Mouse (Mus musculus): ENCODE results near the gene Nrn1l. TPM values are rescaled to one million over a fixed set of nuclear protein-coding genes. Genes with fewer than 3 reads are reported as not detected.

Nrn1l gene
- polyA plus RNA-seq, 1 experiment from 2014 or later: 0.62 TPM

- H3K9me3 ChIP-seq (ENCODE audit: control insufficient read depth, low read length): no peaks in the 10 kb centered on the region
- under 1% methylated on average over 33 of the region's 33 CpGs for WGBS
- H3K4me2 ChIP-seq (ENCODE audit: low read depth, low read length): peak overlapping the region; percentile 72
- H3K27me3 ChIP-seq (ENCODE audit: control insufficient read depth, insufficient read depth, low read depth, low read length): no peaks in the 10 kb centered on the region
- peak overlapping the region; percentile 86 for H3K27ac ChIP-seq (ENCODE audit: low read length)
- H3K4me3 ChIP-seq (ENCODE audit: low read length): peak overlapping the region; percentile 80
- peak overlapping the region; percentile 73 for H3K9ac ChIP-seq (ENCODE audit: low read length)
- peaks cover 5% of the 10 kb centered on the region; the same call in 1 of the 2 replicates for H3K36me3 ChIP-seq (ENCODE audit: control insufficient read depth, insufficient read depth, low read length)
- ATAC-seq (ENCODE audit: low read depth): peak; percentile 32; the same call in 1 of the 2 replicates
- peaks cover 12% of the 10 kb centered on the region for H3K4me1 ChIP-seq (replicated peaks; ENCODE audit: control insufficient read depth, insufficient read depth, low read length)
Measured at GRCm38 (mm10) chr8:105937496-105938305, 44.3 kb downstream of the Nrn1l start.

GRCm38 (mm10) chr8:105938306-105938669 lies 44.9 kb downstream of the Nrn1l start, which contains the start of gene Psmb10:
Gene Psmb10 (minus strand): TSS chr8:105938444.
- Histone ChIP-seq H3K9me3 (ENCODE audit: control insufficient read depth, low read length) (no peaks in the 10 kb centered on the region), H3K36me3 (ENCODE audit: control insufficient read depth, insufficient read depth, low read length) (peaks cover 7% of the 10 kb centered on the region; the same call in 1 of the 2 replicates), H3K27me3 (ENCODE audit: control insufficient read depth, insufficient read depth, low read depth, low read length) (no peaks in the 10 kb centered on the region), H3K9ac (ENCODE audit: low read length) (peak within 1 kb of the TSS; percentile 73), H3K4me1 (replicated peaks; ENCODE audit: control insufficient read depth, insufficient read depth, low read length) (peaks cover 12% of the 10 kb centered on the region), H3K4me3 (ENCODE audit: low read length) (peak within 1 kb of the TSS; percentile 80), H3K27ac (ENCODE audit: low read length) (peak within 1 kb of the TSS; percentile 86), H3K4me2 (ENCODE audit: low read depth, low read length) (peak within 1 kb of the TSS; percentile 72)
- WGBS: 13% methylated on average over 4 of the region's 4 CpGs
- ATAC-seq (ENCODE audit: low read depth): no peak

GRCm38 (mm10) chr8:105942026-105942425 lies 48.7 kb downstream of the Nrn1l start:
- peaks cover 38% of the 10 kb centered on the region for H3K36me3 ChIP-seq (ENCODE audit: control insufficient read depth, insufficient read depth, low read length)

GRCm38 (mm10) chr8:105942542-105942941 lies 49.2 kb downstream of the Nrn1l start:
- Histone ChIP-seq H3K4me1 (replicated peaks; ENCODE audit: control insufficient read depth, insufficient read depth, low read length) (peaks cover 5% of the 10 kb centered on the region; the same call in 1 of the 2 replicates), H3K9me3 (ENCODE audit: control insufficient read depth, low read length) (no peaks in the 10 kb centered on the region), H3K4me3 (ENCODE audit: low read length) (no peak overlapping the region), H3K36me3 (ENCODE audit: control insufficient read depth, insufficient read depth, low read length) (peaks cover 41% of the 10 kb centered on the region), H3K27ac (ENCODE audit: low read length) (no peak overlapping the region), H3K9ac (ENCODE audit: low read length) (no peak overlapping the region), H3K4me2 (ENCODE audit: low read depth, low read length) (no peak overlapping the region), H3K27me3 (ENCODE audit: control insufficient read depth, insufficient read depth, low read depth, low read length) (no peaks in the 10 kb centered on the region)
- ATAC-seq (ENCODE audit: low read depth): no peak
- WGBS: 82% methylated on average over 5 of the region's 5 CpGs

More at GRCm38 (mm10) chr8:105942026-105942425, 48.7 kb downstream of the Nrn1l start:
- Histone ChIP-seq H3K4me1 (replicated peaks; ENCODE audit: control insufficient read depth, insufficient read depth, low read length) (peaks cover 5% of the 10 kb centered on the region; the same call in 1 of the 2 replicates), H3K9ac (ENCODE audit: low read length) (no peak overlapping the region), H3K9me3 (ENCODE audit: control insufficient read depth, low read length) (no peaks in the 10 kb centered on the region), H3K27ac (ENCODE audit: low read length) (no peak overlapping the region), H3K4me3 (ENCODE audit: low read length) (no peak overlapping the region), H3K4me2 (ENCODE audit: low read depth, low read length) (no peak overlapping the region), H3K27me3 (ENCODE audit: control insufficient read depth, insufficient read depth, low read depth, low read length) (no peaks in the 10 kb centered on the region)
- 90% methylated on average over 11 of the region's 11 CpGs for WGBS
- ATAC-seq (ENCODE audit: low read depth): no peak

- Histone ChIP-seq H3K36me3 (ENCODE audit: control insufficient read depth, insufficient read depth, low read length) (peaks cover 46% of the 10 kb centered on the region), H3K27ac (ENCODE audit: low read length) (no peak within 1 kb of the TSS), H3K4me2 (ENCODE audit: low read depth, low read length) (no peak within 1 kb of the TSS), H3K4me3 (ENCODE audit: low read length) (no peak within 1 kb of the TSS), H3K27me3 (ENCODE audit: control insufficient read depth, insufficient read depth, low read depth, low read length) (no peaks in the 10 kb centered on the region), H3K4me1 (replicated peaks; ENCODE audit: control insufficient read depth, insufficient read depth, low read length) (0 out of 2 replicates have a peak, but pooled peaks cover 2% of the 10 kb centered on the region), H3K9me3 (ENCODE audit: control insufficient read depth, low read length) (no peaks in the 10 kb centered on the region), H3K9ac (ENCODE audit: low read length) (no peak within 1 kb of the TSS)
- WGBS: 72% methylated on average over 8 of the region's 8 CpGs
- no peak; the same call in 1 of the 2 replicates for ATAC-seq (ENCODE audit: low read depth)
Measured at GRCm38 (mm10) chr8:105943321-105943739, 50.0 kb downstream of the Nrn1l start, which contains the start of gene Lcat. Gene Lcat (minus strand): TSS chr8:105943382.

Other genes starting within 250 kb of the Nrn1l start
- gene Carmil2, start 207.3 kb upstream of the Nrn1l start, polyA plus RNA-seq (2015; fragmentation: Nextera tagmentation; extraction: Ambion mirVana): 0.58 and 0.79 TPM in 2 replicates
- 69.1 and 71.3 TPM in 2 replicates for gene Acd, start 192.5 kb upstream of the Nrn1l start, polyA plus RNA-seq (2015; fragmentation: Nextera tagmentation; extraction: Ambion mirVana)
- gene Pard6a, start 192.4 kb upstream of the Nrn1l start, polyA plus RNA-seq (2015; fragmentation: Nextera tagmentation; extraction: Ambion mirVana): 15.2 and 17.6 TPM in 2 replicates
- 0.19 TPM in 1 of 2 replicates, not detected in the other for gene 4933405L10Rik, start 185.9 kb upstream of the Nrn1l start, polyA plus RNA-seq (2015; fragmentation: Nextera tagmentation; extraction: Ambion mirVana)
- 23.0 and 27.0 TPM in 2 replicates for gene Enkd1, start 185.4 kb upstream of the Nrn1l start, polyA plus RNA-seq (2015; fragmentation: Nextera tagmentation; extraction: Ambion mirVana)
- gene Gfod2, start 134.9 kb upstream of the Nrn1l start, polyA plus RNA-seq (2015; fragmentation: Nextera tagmentation; extraction: Ambion mirVana): 22.4 and 25.3 TPM in 2 replicates
- gene Ranbp10, start 66.2 kb upstream of the Nrn1l start, polyA plus RNA-seq (2015; fragmentation: Nextera tagmentation; extraction: Ambion mirVana): 10.0 and 13.0 TPM in 2 replicates
- 4.0 and 4.6 TPM in 2 replicates for gene Tsnaxip1, start 65.8 kb upstream of the Nrn1l start, polyA plus RNA-seq (2015; fragmentation: Nextera tagmentation; extraction: Ambion mirVana)
- 41.2 and 42.7 TPM in 2 replicates for gene Cenpt, start 40.3 kb upstream of the Nrn1l start, polyA plus RNA-seq (2015; fragmentation: Nextera tagmentation; extraction: Ambion mirVana)
- gene Thap11, start 38.4 kb upstream of the Nrn1l start, polyA plus RNA-seq (2015; fragmentation: Nextera tagmentation; extraction: Ambion mirVana): 55.2 and 56.0 TPM in 2 replicates
- gene Nutf2, start 33.0 kb upstream of the Nrn1l start, polyA plus RNA-seq (2015; fragmentation: Nextera tagmentation; extraction: Ambion mirVana): 179 and 215 TPM in 2 replicates
- gene Edc4, start 12.7 kb upstream of the Nrn1l start, polyA plus RNA-seq (2015; fragmentation: Nextera tagmentation; extraction: Ambion mirVana): 50.2 and 51.8 TPM in 2 replicates
- gene Pskh1, start 6.9 kb downstream of the Nrn1l start, polyA plus RNA-seq (2015; fragmentation: Nextera tagmentation; extraction: Ambion mirVana): 34.0 and 34.9 TPM in 2 replicates
- gene Ctrl, start 40.3 kb downstream of the Nrn1l start, polyA plus RNA-seq (2015; fragmentation: Nextera tagmentation; extraction: Ambion mirVana): 0.77 and 1.2 TPM in 2 replicates
- 39.7 and 56.6 TPM in 2 replicates for gene Psmb10, start 44.9 kb downstream of the Nrn1l start, polyA plus RNA-seq (2015; fragmentation: Nextera tagmentation; extraction: Ambion mirVana)
- 1.6 and 2.8 TPM in 2 replicates for gene Lcat, start 49.8 kb downstream of the Nrn1l start, polyA plus RNA-seq (2015; fragmentation: Nextera tagmentation; extraction: Ambion mirVana)
- 35.1 and 38.3 TPM in 2 replicates for gene Slc12a4, start 72.5 kb downstream of the Nrn1l start, polyA plus RNA-seq (2015; fragmentation: Nextera tagmentation; extraction: Ambion mirVana)
- not detected in 2 replicates for gene Dpep3, start 85.9 kb downstream of the Nrn1l start, polyA plus RNA-seq (2015; fragmentation: Nextera tagmentation; extraction: Ambion mirVana)
- 18.4 and 19.3 TPM in 2 replicates for gene Dus2, start 97.8 kb downstream of the Nrn1l start, polyA plus RNA-seq (2015; fragmentation: Nextera tagmentation; extraction: Ambion mirVana)
- gene Dpep2nb, start 112.4 kb downstream of the Nrn1l start, polyA plus RNA-seq (2015; fragmentation: Nextera tagmentation; extraction: Ambion mirVana): 0.28 TPM in 1 of 2 replicates, not detected in the other
- 14.7 and 14.8 TPM in 2 replicates for gene Ddx28, start 118.3 kb downstream of the Nrn1l start, polyA plus RNA-seq (2015; fragmentation: Nextera tagmentation; extraction: Ambion mirVana)
- gene Nfatc3, start 165.3 kb downstream of the Nrn1l start, polyA plus RNA-seq (2015; fragmentation: Nextera tagmentation; extraction: Ambion mirVana): 6.0 and 6.2 TPM in 2 replicates
- 62.7 and 62.8 TPM in 2 replicates for gene Esrp2, start 243.4 kb downstream of the Nrn1l start, polyA plus RNA-seq (2015; fragmentation: Nextera tagmentation; extraction: Ambion mirVana)